Mouse (Mus musculus) C2C12 (cell line): ENCODE measurements at regions not wholly inside any gene's neighbourhood (a gene's known extent, or its start where the extent isn't known, plus 50 kb on each side); places are given as distances from the start of the nearest gene placed in this dataset.

ENCODE experiments used
- H3K27me3 ChIP-seq: one replicate; pipeline ENCODE4 v1.6.1; 2011; ENCODE audit not compliant: control insufficient read depth, insufficient read depth, insufficient read length
- H3K36me3 ChIP-seq: one replicate; pipeline ENCODE4 v1.6.1; 2011; ENCODE audit not compliant: control insufficient read depth, insufficient read depth
- H3K4me3 ChIP-seq: one replicate; pipeline ENCODE4 v1.5.1; 2011; ENCODE audit warnings: mild to moderate bottlenecking, control low read depth; ENCODE audit not compliant: poor library complexity, insufficient read depth, severe bottlenecking
- H3K79me2 ChIP-seq: one replicate; pipeline ENCODE4 v1.6.1; 2011; ENCODE audit not compliant: control insufficient read depth, insufficient read depth
- H3K79me3 ChIP-seq: one replicate; pipeline ENCODE4 v1.6.1; 2011; ENCODE audit warnings: low read depth, control low read depth
- H3ac ChIP-seq: one replicate; pipeline ENCODE3; 2011; ENCODE audit warnings: low read depth; ENCODE audit not compliant: control insufficient read depth, insufficient read length
- CEBPB ChIP-seq: IDR thresholded peaks from one replicate; pipeline ENCODE4 v1.6.1; 2011; ENCODE audit warnings: low read depth, mild to moderate bottlenecking, control low read depth, moderate library complexity
- CTCF ChIP-seq: IDR thresholded peaks from one replicate; pipeline ENCODE4 v1.5.1; 2011; ENCODE audit not compliant: control insufficient read depth, insufficient read depth, insufficient read length
- FOSL1 ChIP-seq: IDR thresholded peaks from one replicate; pipeline ENCODE4 v1.8.0; 2011; ENCODE audit warnings: mild to moderate bottlenecking, low read length; ENCODE audit not compliant: poor library complexity, insufficient read depth, severe bottlenecking
- MAX ChIP-seq: IDR thresholded peaks from one replicate; pipeline ENCODE4 v1.6.1; 2011; ENCODE audit warnings: mild to moderate bottlenecking, control low read depth
- MYOD1 ChIP-seq: IDR thresholded peaks from one replicate; pipeline ENCODE4 v1.6.1; 2011; ENCODE audit warnings: low read depth; ENCODE audit not compliant: control insufficient read depth, insufficient read length
- MYOG ChIP-seq: IDR thresholded peaks from one replicate; pipeline ENCODE4 v1.6.1; 2011; ENCODE audit not compliant: control insufficient read depth, insufficient read length; ENCODE audit errors: extremely low read depth
- USF1 ChIP-seq: IDR thresholded peaks from one replicate; pipeline ENCODE4 v1.6.1; 2011; ENCODE audit warnings: low read depth, mild to moderate bottlenecking, control low read depth, moderate library complexity

DNA sequence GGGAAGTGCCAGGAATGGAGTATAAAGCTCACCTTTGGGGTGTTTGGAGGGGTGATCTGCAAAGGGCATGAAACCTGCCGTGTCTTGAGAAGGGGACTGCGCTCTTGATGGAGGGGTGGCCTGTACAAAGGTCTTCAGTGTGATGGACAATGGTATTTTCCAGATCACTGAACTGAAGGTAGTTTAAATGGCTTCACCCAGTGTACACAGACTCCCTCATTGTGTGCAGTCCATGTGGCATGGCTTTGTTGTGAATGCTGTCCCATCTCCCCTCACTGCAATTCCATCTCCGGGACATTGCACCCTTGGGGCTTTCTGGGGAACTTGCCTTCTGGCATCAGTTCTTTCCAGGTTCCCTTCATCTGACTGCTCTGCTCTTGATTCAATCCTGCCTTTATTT, 288.2 kb downstream of the Ttll7 start:
- no peak overlapping the region for H3K4me3 ChIP-seq
- no peaks in the 10 kb centered on the region for H3K36me3 ChIP-seq
- H3K27me3 ChIP-seq = no peaks in the 10 kb centered on the region
- no peak for TF ChIP-seq CEBPB
- no peak for TF ChIP-seq FOSL1
- TF ChIP-seq USF1 = no peak
- no peak for TF ChIP-seq MYOG
- no peak for TF ChIP-seq CTCF
- TF ChIP-seq MAX = no peak
- no peak for TF ChIP-seq MYOD1
- H3ac ChIP-seq = no peak overlapping the region
- no peaks in the 10 kb centered on the region for H3K79me2 ChIP-seq
- no peaks in the 10 kb centered on the region for H3K79me3 ChIP-seq

DNA sequence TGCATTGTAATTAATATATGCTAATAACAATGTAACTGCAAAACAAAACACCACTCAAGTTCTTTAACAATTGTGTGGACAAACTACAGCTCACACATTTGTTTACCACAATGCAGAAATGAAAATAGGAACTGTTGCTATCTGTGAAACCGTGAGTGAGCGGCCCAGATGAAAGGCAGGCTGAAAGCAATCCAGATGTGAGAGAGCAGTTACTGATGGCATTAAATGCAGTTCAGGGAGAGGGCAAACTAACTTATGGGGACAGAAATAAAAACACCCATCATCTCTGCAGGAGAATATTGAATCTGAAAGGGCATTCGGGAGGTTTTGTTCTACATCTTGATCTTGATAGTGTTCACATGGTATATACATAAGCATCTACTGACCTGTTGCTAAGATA, 301.3 kb downstream of the Ttll7 start:
- no peaks in the 10 kb centered on the region for H3K27me3 ChIP-seq
- H3K79me3 ChIP-seq = no peaks in the 10 kb centered on the region
- no peak for TF ChIP-seq MYOG
- TF ChIP-seq FOSL1 = no peak
- TF ChIP-seq MYOD1 = no peak
- TF ChIP-seq USF1 = no peak
- TF ChIP-seq CEBPB = no peak
- TF ChIP-seq CTCF = no peak
- TF ChIP-seq MAX = no peak
- H3K79me2 ChIP-seq = no peaks in the 10 kb centered on the region
- H3K36me3 ChIP-seq = no peaks in the 10 kb centered on the region
- no peak overlapping the region for H3ac ChIP-seq
- no peak overlapping the region for H3K4me3 ChIP-seq

DNA sequence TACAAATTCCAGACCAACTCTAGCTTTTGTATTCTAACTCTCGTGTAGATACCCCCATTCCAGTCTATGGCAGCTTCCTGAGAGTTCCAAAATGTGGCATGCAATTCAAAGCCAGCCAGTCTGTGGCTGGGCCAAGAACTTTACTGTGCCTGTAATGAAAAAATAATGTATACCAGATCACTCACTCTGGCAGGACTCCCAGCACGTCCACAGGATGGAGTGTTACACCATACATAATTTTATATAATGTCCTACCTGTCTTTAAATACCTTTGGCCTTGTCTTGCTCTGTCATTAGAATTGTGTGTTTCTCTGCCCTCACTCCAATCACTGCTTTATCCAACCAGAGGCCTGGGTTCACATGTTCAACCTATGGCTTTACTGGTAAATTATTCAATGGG, 301.8 kb downstream of the Ttll7 start:
- Histone ChIP-seq H3K79me3 (no peaks in the 10 kb centered on the region), H3ac (no peak overlapping the region), H3K36me3 (no peaks in the 10 kb centered on the region), H3K27me3 (no peaks in the 10 kb centered on the region), H3K79me2 (no peaks in the 10 kb centered on the region), H3K4me3 (no peak overlapping the region)
- TF ChIP-seq CTCF (no peak), CEBPB (no peak), MYOD1 (no peak), MYOG (no peak), USF1 (no peak)

DNA sequence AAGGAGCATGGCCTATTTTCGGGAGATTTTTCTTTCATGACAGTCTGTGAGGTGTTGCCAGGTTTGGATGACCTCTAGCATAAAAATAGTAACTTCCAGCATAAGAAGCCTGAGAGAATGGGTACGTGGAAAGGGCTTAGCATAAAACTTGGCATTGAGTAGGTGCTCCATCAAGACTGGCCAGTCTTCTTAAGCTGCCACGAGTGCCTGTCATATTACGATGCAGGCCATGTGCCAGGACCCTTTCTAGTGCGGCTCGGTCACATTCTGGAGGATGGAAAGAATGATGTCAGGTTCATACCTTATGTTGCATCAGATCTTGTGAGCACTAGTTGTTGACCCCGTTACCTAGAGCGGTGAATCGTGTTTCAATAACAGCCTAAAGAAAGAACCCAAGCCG, 311.0 kb downstream of the Ttll7 start:
- Histone ChIP-seq H3K79me3 (no peaks in the 10 kb centered on the region), H3K27me3 (no peaks in the 10 kb centered on the region), H3K36me3 (no peaks in the 10 kb centered on the region), H3K79me2 (no peaks in the 10 kb centered on the region), H3K4me3 (no peak overlapping the region), H3ac (no peak overlapping the region)
- no peak for TF ChIP-seq MYOD1
- TF ChIP-seq CEBPB = no peak
- TF ChIP-seq MAX = no peak

DNA sequence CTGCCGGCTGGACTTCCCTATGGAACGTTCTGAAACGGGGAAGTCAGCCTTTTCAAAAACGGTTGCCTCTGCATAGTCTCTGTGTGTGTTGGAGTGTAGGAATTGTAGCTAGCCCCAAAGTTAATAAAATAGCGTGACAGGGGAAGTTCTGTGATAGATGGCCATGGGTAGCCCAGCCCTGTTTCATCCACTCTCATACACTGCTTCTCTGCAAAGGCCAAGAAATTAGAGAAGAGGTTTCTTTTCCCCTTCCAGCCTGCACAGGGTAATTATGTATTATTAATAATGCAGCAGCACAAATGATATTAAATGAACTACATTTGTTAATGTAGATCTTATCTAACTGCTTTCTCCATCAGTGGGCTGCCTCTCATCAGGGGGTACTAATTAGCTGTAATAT, 311.4 kb downstream of the Ttll7 start:
- H3K27me3 ChIP-seq = no peaks in the 10 kb centered on the region
- H3K36me3 ChIP-seq = no peaks in the 10 kb centered on the region
- TF ChIP-seq MYOD1 (no peak), FOSL1 (no peak), MYOG (no peak), MAX (no peak), USF1 (no peak), CTCF (no peak), CEBPB (no peak)
- H3K4me3 ChIP-seq = no peak overlapping the region
- H3K79me3 ChIP-seq = no peaks in the 10 kb centered on the region
- no peaks in the 10 kb centered on the region for H3K79me2 ChIP-seq
- no peak overlapping the region for H3ac ChIP-seq

DNA sequence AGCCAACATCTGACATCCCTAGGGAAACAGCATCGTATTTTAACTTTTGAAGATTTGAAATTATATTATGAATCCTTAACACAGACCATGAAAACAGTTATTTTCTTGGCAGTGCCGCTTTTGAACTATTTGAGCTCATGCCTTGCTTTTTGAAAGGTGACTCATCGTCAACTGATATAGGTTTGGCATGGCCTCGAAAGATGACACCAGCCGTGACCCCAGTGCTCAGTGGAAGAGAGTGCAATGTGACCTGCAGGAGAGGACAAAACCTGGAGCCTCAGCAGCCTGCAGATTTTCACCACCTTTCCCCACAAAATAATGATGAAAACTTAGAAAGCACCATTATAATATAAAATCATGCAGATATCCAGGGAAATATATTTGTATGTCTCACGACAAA, 312.8 kb downstream of the Ttll7 start:
- Histone ChIP-seq H3K36me3 (no peaks in the 10 kb centered on the region), H3K79me3 (no peaks in the 10 kb centered on the region), H3K79me2 (no peaks in the 10 kb centered on the region), H3ac (no peak overlapping the region), H3K4me3 (no peak overlapping the region), H3K27me3 (no peaks in the 10 kb centered on the region)
- TF ChIP-seq MYOD1 (no peak), MAX (no peak), MYOG (no peak), FOSL1 (no peak), USF1 (no peak), CEBPB (no peak), CTCF (no peak)
